Mouse (Mus musculus) layer of hippocampus, postnatal 14 days (tissue): ENCODE data around the gene Gm3095. TPM values are rescaled to one million over a fixed set of nuclear protein-coding genes. Genes with fewer than 3 reads are reported as not detected.
"Not testable (repeated sequence)": the region's sequence is repeated elsewhere in the genome, so short reads cannot be mapped to it uniquely, and the experiment has no call there.

ENCODE experiments used
- DNase-seq, 2 experiments: peaks; one replicate each; pipeline ENCODE4 v3.0.0; 2021 to 2022; ENCODE audit warnings: low spot score in 2 of 2, mixed read lengths in 1 of 2
- long read RNA-seq, 2 experiments: library from polyadenylated mRNA; stranded (forward); transcript quantifications; one replicate each; pipeline ENCODE4 v2.0.0; 2021
- total RNA-seq, 2 experiments: library from RNA; stranded (reverse); gene quantifications; 2 replicates each; pipeline ENCODE4 v1.2.3; 2021

Gm3095 gene
- total RNA-seq, result not detected
- long read RNA-seq, experiment 1, result 0 reads
- long read RNA-seq, experiment 2, result 0 reads

- DNase-seq, result not testable (repeated sequence)
Measured at GRCm38 (mm10) chr14:3963247-3963646, at the start of gene Gm3095. Gm3095 (plus strand) TSS chr14:3963547.

GRCm38 (mm10) chr14:3931456-3931855 lies 31.9 kb upstream of the Gm3095 start, which contains the start of gene Gm3029:
Gm3029 (plus strand) TSS chr14:3931756.
- not testable (repeated sequence) for DNase-seq

DNA sequence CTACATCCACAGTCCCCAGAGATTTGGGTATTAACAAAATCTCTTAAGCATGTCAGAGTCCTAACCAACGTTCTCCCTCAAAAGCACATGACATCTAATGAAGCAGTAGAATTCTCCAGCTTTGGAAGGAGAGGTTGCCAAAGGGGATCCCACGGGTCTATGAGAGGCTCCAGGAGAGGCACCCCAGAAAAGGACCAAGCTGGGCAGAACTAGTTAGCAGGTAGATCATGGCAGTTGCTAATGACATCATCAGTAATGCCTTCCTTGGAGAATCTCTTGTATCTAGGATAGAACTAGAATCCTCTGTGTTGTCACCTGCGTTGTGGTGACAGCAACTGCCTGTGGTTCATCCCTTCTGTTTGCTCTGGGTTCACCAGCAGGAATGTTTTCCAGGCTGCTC lies 34.7 kb downstream of the Gm3095 start, which contains the start of gene Gm3099:
Gene Gm3099 (plus strand): TSS at position 301 of the 400 bp plus-strand sequence.
- not testable (repeated sequence) for DNase-seq

Other genes starting within 250 kb of the Gm3095 start
- gene Gm3002, start 153.5 kb upstream of the Gm3095 start, total RNA-seq, result under 1 TPM in 1 of 2 experiments, not detected in 1; 0.67 TPM
- not detected for gene Gm3033, start 117.3 kb upstream of the Gm3095 start, total RNA-seq
- under 1 TPM in 1 of 2 experiments, not detected in 1; 0.26 TPM for gene Gm2916, start 79.4 kb upstream of the Gm3095 start, total RNA-seq
- not detected for gene Gm3029, start 31.8 kb upstream of the Gm3095 start, total RNA-seq
- gene Gm3099, start 34.8 kb downstream of the Gm3095 start, total RNA-seq, result not detected
- gene Gm5796, start 60.4 kb downstream of the Gm3095 start, total RNA-seq, result 1 to 10 TPM; 4.8 to 7.6 TPM
- under 1 TPM in 1 of 2 experiments, not detected in 1; 0.51 TPM for gene Gm3115, start 120.6 kb downstream of the Gm3095 start, total RNA-seq
- 1 to 10 TPM; 5.7 to 9.4 TPM for gene Gm8108, start 147.0 kb downstream of the Gm3095 start, total RNA-seq
- not detected for gene Gm3127, start 201.5 kb downstream of the Gm3095 start, total RNA-seq
- 1 to 10 TPM in 1 of 2 experiments, under 1 TPM in 1; 0.95 to 1.7 TPM for gene Gm2974, start 219.0 kb downstream of the Gm3095 start, total RNA-seq